Mouse (Mus musculus) urinary bladder, postnatal 10 days (tissue): ENCODE measurements around the gene C1qtnf1.

Source experiments
- DNase-seq: peaks from one replicate; pipeline ENCODE4 v3.0.0; 2022; ENCODE audit warnings: low spot score

C1qtnf1 gene

GRCm38 (mm10) chr11:118473842-118474500, 46.0 kb downstream of the C1qtnf1 start:
- DNase-seq, result no peak

- no peak for DNase-seq
These were observed 47.6 kb downstream of the C1qtnf1 start for GRCm38 (mm10) chr11:118475496-118476083.

- peak; percentile 86 for DNase-seq
These were observed 48.7 kb downstream of the C1qtnf1 start, which contains the start of gene Engase for GRCm38 (mm10) chr11:118476396-118477373. TSS of gene Engase (plus strand) at chr11:118476829.

- DNase-seq, result no peak
These were observed 51.8 kb downstream of the C1qtnf1 start for GRCm38 (mm10) chr11:118479776-118480175.

- DNase-seq, result no peak
These were observed 53.2 kb downstream of the C1qtnf1 start for GRCm38 (mm10) chr11:118481231-118481630.

- DNase-seq, result no peak
These were observed 53.7 kb downstream of the C1qtnf1 start for GRCm38 (mm10) chr11:118481751-118482150.

GRCm38 (mm10) chr11:118484169-118484568, 56.2 kb downstream of the C1qtnf1 start:
- DNase-seq, result no peak

GRCm38 (mm10) chr11:118485338-118485737, 57.3 kb downstream of the C1qtnf1 start:
- DNase-seq, result no peak

GRCm38 (mm10) chr11:118485780-118486179, 57.8 kb downstream of the C1qtnf1 start:
- no peak for DNase-seq

GRCm38 (mm10) chr11:118486281-118486680, 58.3 kb downstream of the C1qtnf1 start:
- DNase-seq, result no peak

GRCm38 (mm10) chr11:118486881-118487772, 59.1 kb downstream of the C1qtnf1 start:
- no peak for DNase-seq

- DNase-seq, result no peak
These were observed 60.3 kb downstream of the C1qtnf1 start for GRCm38 (mm10) chr11:118488191-118488906.

- DNase-seq, result no peak
These were observed 60.9 kb downstream of the C1qtnf1 start for GRCm38 (mm10) chr11:118488907-118489270.

- peak; percentile 57 for DNase-seq
These were observed 62.7 kb downstream of the C1qtnf1 start for GRCm38 (mm10) chr11:118490566-118491218.

GRCm38 (mm10) chr11:118491230-118491629, 63.2 kb downstream of the C1qtnf1 start:
- no peak for DNase-seq

- DNase-seq, result no peak
These were observed 65.5 kb downstream of the C1qtnf1 start for GRCm38 (mm10) chr11:118493458-118493857.

- no peak for DNase-seq
These were observed 66.2 kb downstream of the C1qtnf1 start for GRCm38 (mm10) chr11:118494001-118494737.

GRCm38 (mm10) chr11:118495065-118495464, 67.1 kb downstream of the C1qtnf1 start:
- DNase-seq, result no peak

- DNase-seq, result no peak
These were observed 68.2 kb downstream of the C1qtnf1 start for GRCm38 (mm10) chr11:118496066-118496689.
